Mouse (Mus musculus) liver (tissue): ENCODE results near the gene Abhd16a.
A peak's percentile ranks its signal among the peaks of the same experiment; 100 is the strongest.

Source experiments
- DNase-seq: peaks from one replicate; pipeline ENCODE4 v3.0.0-alpha.2; 2020; ENCODE audit warnings: mixed read lengths

Gene Abhd16a

GRCm38 (mm10) chr17:35088825-35089644 is at the start of gene Abhd16a:
Abhd16a (plus strand) TSS chr17:35089263.
- peak; percentile 94 for DNase-seq

GRCm38 (mm10) chr17:35043794-35044193 is 45.3 kb upstream of the Abhd16a start:
- DNase-seq, result no peak

- peak; percentile 72 for DNase-seq
Measured at GRCm38 (mm10) chr17:35044904-35045806, 43.9 kb upstream of the Abhd16a start.

GRCm38 (mm10) chr17:35045807-35046680 is 43.0 kb upstream of the Abhd16a start:
- DNase-seq, result peak; percentile 30

GRCm38 (mm10) chr17:35046681-35047455 is 42.2 kb upstream of the Abhd16a start, which contains the start of gene Msh5:
Msh5 (minus strand) TSS chr17:35046745.
- peak; percentile 99 for DNase-seq

- peak; percentile 40 for DNase-seq
Measured at GRCm38 (mm10) chr17:35047688-35048087, 41.4 kb upstream of the Abhd16a start.

- DNase-seq, result peak; percentile 80
Measured at GRCm38 (mm10) chr17:35048149-35048931, 40.7 kb upstream of the Abhd16a start.

- no peak for DNase-seq
Measured at GRCm38 (mm10) chr17:35048932-35049440, 40.1 kb upstream of the Abhd16a start.

- DNase-seq, result peak; percentile 81
Measured at GRCm38 (mm10) chr17:35049561-35050016, 39.5 kb upstream of the Abhd16a start, which contains the start of gene Clic1. Clic1 (plus strand) TSS chr17:35049966.

GRCm38 (mm10) chr17:35050126-35050750 is 38.8 kb upstream of the Abhd16a start:
- DNase-seq, result peak; percentile 88

- peak; percentile 77 for DNase-seq
Measured at GRCm38 (mm10) chr17:35051156-35052086, 37.6 kb upstream of the Abhd16a start.

- DNase-seq, result no peak
Measured at GRCm38 (mm10) chr17:35052271-35052798, 36.7 kb upstream of the Abhd16a start.

- no peak for DNase-seq
Measured at GRCm38 (mm10) chr17:35055691-35056495, 33.2 kb upstream of the Abhd16a start.

- no peak for DNase-seq
Measured at GRCm38 (mm10) chr17:35057090-35057489, 32.0 kb upstream of the Abhd16a start.

GRCm38 (mm10) chr17:35058316-35058715 is 30.7 kb upstream of the Abhd16a start:
- no peak for DNase-seq

GRCm38 (mm10) chr17:35058911-35059892 is 29.9 kb upstream of the Abhd16a start, which contains the start of gene Ddah2:
Ddah2 (plus strand) TSS chr17:35059035.
- peak; percentile 89 for DNase-seq
